Mouse (Mus musculus) CH12.LX (cell line): Measurements from ENCODE around the gene Pmpca.

Source experiments
- CHD2 ChIP-seq: IDR thresholded peaks from 2 replicates; pipeline ENCODE4 v1.6.1; 2011; ENCODE audit warnings: low read length, improper control_type of control experiment
- CTCF ChIP-seq, 2 experiments: IDR thresholded peaks in 1 of 2; conservative IDR thresholded peaks in 1 of 2; 2 replicates each; pipeline ENCODE4 v1.5.1; 2011 to 2012; ENCODE audit warnings: low read depth in 2 of 2, low read length in 2 of 2, improper control_type of control experiment in 1 of 2, inconsistent platforms in 1 of 2, mild to moderate bottlenecking in 1 of 2, moderate library complexity in 1 of 2
- EP300 ChIP-seq: IDR thresholded peaks from 2 replicates; pipeline ENCODE4 v1.6.1; 2011; ENCODE audit warnings: low read length, improper control_type of control experiment
- GABPA ChIP-seq: IDR thresholded peaks from 2 replicates; pipeline ENCODE4 v1.6.1; 2012; ENCODE audit warnings: low read depth, low read length, improper control_type of control experiment, inconsistent platforms; ENCODE audit not compliant: insufficient replicate concordance
- HCFC1 ChIP-seq: IDR thresholded peaks from 2 replicates; pipeline ENCODE4 v1.6.1; 2012; ENCODE audit warnings: low read depth, mild to moderate bottlenecking, inconsistent platforms, low read length, improper control_type of control experiment
- JUN ChIP-seq: IDR thresholded peaks from 2 replicates; pipeline ENCODE4 v1.6.1; 2011; ENCODE audit warnings: low read depth, mild to moderate bottlenecking, low read length, improper control_type of control experiment, moderate library complexity; ENCODE audit not compliant: insufficient read depth
- MAFK ChIP-seq: IDR thresholded peaks from 2 replicates; pipeline ENCODE4 v1.6.1; 2011; ENCODE audit warnings: low read length, improper control_type of control experiment; ENCODE audit not compliant: insufficient replicate concordance
- MAX ChIP-seq: IDR thresholded peaks from 2 replicates; pipeline ENCODE4 v1.6.1; 2011; ENCODE audit warnings: low read length, improper control_type of control experiment
- NRF1 ChIP-seq: IDR thresholded peaks from 2 replicates; pipeline ENCODE4 v1.6.1; 2014; ENCODE audit warnings: low read depth, mild to moderate bottlenecking, inconsistent platforms, low read length, improper control_type of control experiment, moderate library complexity
- POLR2AphosphoS2 ChIP-seq: IDR thresholded peaks from 2 replicates; pipeline ENCODE4 v1.6.1; 2011; ENCODE audit warnings: low read depth, low read length, improper control_type of control experiment
- SIN3A ChIP-seq: IDR thresholded peaks from 2 replicates; pipeline ENCODE4 v1.6.1; 2012; ENCODE audit warnings: low read length, improper control_type of control experiment, inconsistent platforms
- USF1 ChIP-seq: IDR thresholded peaks from 2 replicates; pipeline ENCODE4 v1.6.1; 2014; ENCODE audit warnings: low read depth, mild to moderate bottlenecking, inconsistent platforms, low read length, improper control_type of control experiment
- ZKSCAN1 ChIP-seq: IDR thresholded peaks from 2 replicates; pipeline ENCODE4 v1.6.1; 2012; ENCODE audit warnings: low read depth, inconsistent platforms, low read length, improper control_type of control experiment, borderline replicate concordance

DNA sequence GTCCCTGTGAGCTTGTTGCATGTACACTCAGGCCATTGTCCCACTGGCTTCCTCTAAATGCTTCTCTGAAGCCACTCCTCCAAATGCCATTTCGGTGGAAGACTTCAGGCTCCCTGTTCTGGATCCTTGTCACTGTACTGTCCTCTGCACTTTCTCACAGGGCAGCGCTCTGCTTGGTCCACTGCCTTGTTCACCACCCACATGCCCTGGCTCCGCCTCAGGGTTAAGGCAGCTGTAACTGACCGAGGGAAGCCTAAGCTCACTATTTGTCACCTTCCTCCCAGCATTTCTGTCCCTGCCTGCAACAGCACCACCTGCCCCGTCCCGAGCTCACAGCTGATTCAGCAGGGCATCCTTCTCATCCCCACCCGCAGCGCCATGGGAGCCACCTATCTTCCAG, 14.2 kb downstream of the Pmpca start:
- TF ChIP-seq CTCF (conservative IDR thresholded peaks at IDR 0.05 in 1 of 2, IDR thresholded peaks at IDR 0.05 in 1 of 2; ENCODE audit: low read depth in 2 of 2, low read length in 2 of 2) = no peak
- no peak for TF ChIP-seq MAX
- no peak for TF ChIP-seq JUN
- TF ChIP-seq CHD2 = no peak
- TF ChIP-seq GABPA = no peak
- no peak for TF ChIP-seq ZKSCAN1
- TF ChIP-seq POLR2AphosphoS2 = no peak
- TF ChIP-seq EP300 = no peak
- TF ChIP-seq NRF1 = no peak
- TF ChIP-seq USF1 = no peak
- no peak for TF ChIP-seq MAFK
- no peak for TF ChIP-seq HCFC1
- no peak for TF ChIP-seq SIN3A
